Mouse (Mus musculus) liver, embryonic 14.5 days (tissue): ENCODE results near the gene Prdm16. TPM values are rescaled to one million over a fixed set of nuclear protein-coding genes. Genes with fewer than 3 reads are reported as not detected.

Experiments
- ATAC-seq: fragments of 200-750 bp; cut with Nextera tagmentation; 2 replicates; pipeline ENCODE4 v1.8.0; 2017; ENCODE audit warnings: moderate number of reproducible peaks, mild to moderate bottlenecking, moderate library complexity; ENCODE audit not compliant: insufficient read depth
- DNase-seq, 3 experiments: peaks; one replicate each; pipeline ENCODE4 v3.0.0-alpha.2; 2012 to 2013; ENCODE audit warnings: low read depth in 3 of 3, low spot score in 3 of 3
- H3K27ac ChIP-seq: fragments of 300-500 bp; sonication (generic); 2 replicates; pipeline ENCODE4 v1.5.1; 2014; ENCODE audit warnings: moderate library complexity, mild to moderate bottlenecking, control low read depth, inconsistent platforms
- H3K27me3 ChIP-seq: fragments of 300-500 bp; sonication (generic); 2 replicates; pipeline ENCODE4 v1.6.1; 2014; ENCODE audit warnings: mild to moderate bottlenecking, low read length, moderate library complexity; ENCODE audit not compliant: control insufficient read depth, insufficient read depth
- H3K36me3 ChIP-seq: fragments of 300-500 bp; sonication (generic); replicated peaks from 2 replicates; pipeline ENCODE4 v1.6.1; 2014; ENCODE audit warnings: low read depth; ENCODE audit not compliant: control insufficient read depth, insufficient read depth
- H3K4me1 ChIP-seq, 2 experiments: fragments of 200-500 bp in 1 of 2; fragments of 300-500 bp in 1 of 2; sonication (generic) in 1 of 2; replicated peaks; 2 replicates each; pipeline ENCODE4 v1.6.1; 2012 to 2014; ENCODE audit warnings: antibody characterized with exemption in 1 of 2, inconsistent platforms in 1 of 2, low read length in 1 of 2; ENCODE audit not compliant: control insufficient read depth in 2 of 2, insufficient read depth in 2 of 2
- H3K4me2 ChIP-seq: fragments of 300-500 bp; sonication (generic); 2 replicates; pipeline ENCODE4 v1.6.1; 2014; ENCODE audit warnings: low read depth, mild to moderate bottlenecking, control low read depth, moderate library complexity
- H3K4me3 ChIP-seq, 2 experiments: fragments of 200-500 bp in 1 of 2; fragments of 300-500 bp in 1 of 2; sonication (generic) in 1 of 2; 2 replicates each; pipeline ENCODE4 v1.5.1; 2012 to 2014; ENCODE audit warnings: low read depth in 2 of 2, low read length in 2 of 2, mild to moderate bottlenecking in 2 of 2, control low read depth in 1 of 2, inconsistent platforms in 1 of 2, moderate library complexity in 1 of 2; ENCODE audit not compliant: insufficient read depth in 1 of 2
- H3K9ac ChIP-seq: fragments of 300-500 bp; sonication (generic); replicated peaks from 2 replicates; pipeline ENCODE4 v1.6.1; 2014; ENCODE audit warnings: mild to moderate bottlenecking, control low read depth, moderate library complexity
- H3K9me3 ChIP-seq: fragments of 300-500 bp; sonication (generic); 2 replicates; pipeline ENCODE4 v1.6.1; 2016; ENCODE audit warnings: low read length, mixed read lengths; ENCODE audit not compliant: control insufficient read depth
- CTCF ChIP-seq: IDR thresholded peaks from 2 replicates; pipeline ENCODE4 v1.5.1; 2016; ENCODE audit warnings: antibody characterized with exemption, low read depth, control low read depth
- EP300 ChIP-seq: IDR thresholded peaks from 2 replicates; pipeline ENCODE4 v1.6.1; 2016; ENCODE audit warnings: antibody characterized with exemption, low read depth
- WGBS: fragments of 180-500 bp; shearing (Covaris S2); extraction: QIAGEN DNeasy Blood & Tissue Kit; methylation state at CpG from one replicate; pipeline ENCODE4 v1.1.7; 2014; ENCODE audit not compliant: insufficient replicate concordance; 5-methylcytosine and 5-hydroxymethylcytosine counted together
- polyA plus RNA-seq, 2 experiments: library from polyadenylated mRNA; depleted of rRNA in 1 of 2; stranded (reverse) in 1 of 2; unstranded in 1 of 2; fragments of >200 nt; fragmentation: Nextera tagmentation in 1 of 2; extraction: Ambion mirVana in 1 of 2; gene quantifications; 2 replicates each; pipeline versions ENCODE4 v1.2.1 to v1.2.3; 2012 to 2014

The Prdm16 gene
- polyA plus RNA-seq (2012; rRNA removed) (0.69 and 0.70 TPM in 2 replicates), polyA plus RNA-seq (2014; fragmentation: Nextera tagmentation; extraction: Ambion mirVana) (0.86 and 1.6 TPM in 2 replicates)

DNA sequence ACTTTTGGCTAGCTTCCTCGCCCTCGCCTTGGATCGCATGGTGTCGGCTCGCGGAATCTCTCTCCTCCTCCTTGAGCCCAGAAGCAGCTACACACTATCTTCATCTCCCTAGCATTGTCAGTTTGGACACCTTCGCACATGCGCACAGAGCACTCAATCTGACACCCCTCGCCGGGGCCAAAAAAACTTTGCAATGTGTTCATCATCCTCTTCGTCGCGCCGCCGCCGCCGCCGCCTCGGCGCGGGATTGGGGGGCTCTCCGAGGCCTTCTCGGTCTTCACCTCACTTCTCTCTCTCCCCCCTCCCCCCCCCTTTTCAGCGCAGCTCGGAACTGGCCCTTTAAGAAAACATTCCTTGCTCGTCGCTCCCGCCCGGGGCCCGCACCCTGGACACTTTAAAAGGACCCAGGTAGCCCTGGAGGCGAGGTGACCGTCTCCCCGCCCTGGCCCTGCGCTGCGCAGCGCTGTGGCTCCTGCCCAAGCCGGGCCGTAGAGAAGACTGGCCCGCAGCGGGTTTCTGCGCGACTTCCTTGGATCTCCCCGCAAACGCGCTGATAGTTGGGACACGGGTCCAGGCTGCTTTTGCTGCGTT is at the start of gene Prdm16:
Prdm16 (minus strand) TSS at position 153 of the 591 bp plus-strand sequence.
- H3K4me1 ChIP-seq = no peaks in the 10 kb centered on the region
- no peaks in the 10 kb centered on the region for H3K9me3 ChIP-seq
- WGBS = 1% methylated on average over 47 of the region's 47 CpGs
- no peak for TF ChIP-seq EP300
- TF ChIP-seq CTCF = no peak
- DNase-seq (peak in 1 of 3 experiments; percentile 22), ATAC-seq (peak; percentile 22; the same call in 1 of the 2 replicates)
- peaks cover 96% of the 10 kb centered on the region for H3K27me3 ChIP-seq
- no peak within 1 kb of the TSS for H3K27ac ChIP-seq
- H3K9ac ChIP-seq = peak within 1 kb of the TSS; percentile 2
- peak within 1 kb of the TSS; percentile 37 to 43 for H3K4me3 ChIP-seq
- peak within 1 kb of the TSS; percentile 61 for H3K4me2 ChIP-seq
- no peaks in the 10 kb centered on the region for H3K36me3 ChIP-seq

DNA sequence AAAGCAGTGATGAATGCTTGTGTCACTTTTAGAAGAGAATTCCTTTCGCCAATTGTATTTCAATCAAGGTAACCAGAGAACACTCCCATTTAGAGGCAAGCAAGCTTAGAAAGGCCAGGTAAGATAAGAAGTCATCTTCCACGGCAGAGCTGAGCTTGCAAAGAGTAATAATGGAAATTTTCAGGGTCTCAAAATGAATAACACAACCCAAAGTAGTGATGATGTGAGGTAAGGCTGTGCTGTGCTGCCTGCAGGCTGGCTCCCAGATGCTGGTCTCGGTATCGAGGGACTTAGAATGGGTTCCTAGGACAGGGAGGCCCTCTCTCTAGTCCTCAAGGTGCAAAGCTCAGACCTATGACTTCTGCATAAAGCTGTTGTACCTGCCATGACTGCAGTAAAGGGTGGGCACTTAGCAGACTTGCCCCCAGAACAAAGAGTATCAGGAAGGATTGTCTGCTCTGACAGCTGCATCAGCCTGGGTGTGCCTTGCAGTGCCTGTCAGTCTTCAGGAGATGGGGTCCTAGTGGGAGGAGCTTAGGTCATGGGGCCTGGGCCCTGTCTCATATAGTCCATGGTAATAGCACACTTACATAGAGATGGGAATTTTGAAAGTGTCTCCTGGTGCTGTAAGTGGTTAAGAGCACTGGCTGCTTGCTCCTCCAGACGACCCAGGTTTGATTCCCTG is 46.5 kb upstream of the Prdm16 start:
- no peak overlapping the region for H3K27ac ChIP-seq
- TF ChIP-seq CTCF (no peak), EP300 (no peak)
- WGBS = 47% methylated on average over 5 of the region's 5 CpGs
- H3K36me3 ChIP-seq = no peaks in the 10 kb centered on the region
- H3K4me1 ChIP-seq = no peaks in the 10 kb centered on the region
- no peaks in the 10 kb centered on the region for H3K27me3 ChIP-seq
- no peak for ATAC-seq
- H3K9me3 ChIP-seq = no peaks in the 10 kb centered on the region
- H3K9ac ChIP-seq = no peak overlapping the region
- no peak overlapping the region for H3K4me3 ChIP-seq
- DNase-seq = no peak
- no peak overlapping the region for H3K4me2 ChIP-seq

DNA sequence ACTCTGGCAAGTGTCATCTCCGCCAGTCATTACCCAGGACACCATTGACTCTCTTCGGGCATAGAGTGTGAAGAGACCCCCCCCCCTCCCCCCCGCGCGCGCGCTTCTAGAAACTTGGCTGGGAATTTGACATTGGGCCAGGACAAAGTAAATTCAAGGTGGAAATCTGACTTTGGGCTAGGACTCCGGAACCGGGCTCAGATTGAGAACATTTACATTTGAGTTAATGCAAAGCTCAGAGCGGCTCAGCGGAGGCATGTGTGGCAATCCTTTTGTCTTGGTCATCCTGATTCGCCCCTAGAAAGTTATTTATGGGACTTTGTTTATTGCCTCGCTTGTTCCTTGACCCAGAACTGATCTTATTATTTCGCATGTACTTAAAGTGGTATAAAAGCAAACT is 45.6 kb upstream of the Prdm16 start:
- Histone ChIP-seq H3K4me2 (no peak overlapping the region), H3K36me3 (no peaks in the 10 kb centered on the region), H3K4me1 (no peaks in the 10 kb centered on the region), H3K9ac (no peak overlapping the region), H3K27me3 (no peaks in the 10 kb centered on the region), H3K27ac (no peak overlapping the region), H3K9me3 (no peaks in the 10 kb centered on the region), H3K4me3 (no peak overlapping the region)
- 48% methylated on average over 14 of the region's 14 CpGs for WGBS
- no peak for TF ChIP-seq EP300
- no peak for DNase-seq
- ATAC-seq = no peak

DNA sequence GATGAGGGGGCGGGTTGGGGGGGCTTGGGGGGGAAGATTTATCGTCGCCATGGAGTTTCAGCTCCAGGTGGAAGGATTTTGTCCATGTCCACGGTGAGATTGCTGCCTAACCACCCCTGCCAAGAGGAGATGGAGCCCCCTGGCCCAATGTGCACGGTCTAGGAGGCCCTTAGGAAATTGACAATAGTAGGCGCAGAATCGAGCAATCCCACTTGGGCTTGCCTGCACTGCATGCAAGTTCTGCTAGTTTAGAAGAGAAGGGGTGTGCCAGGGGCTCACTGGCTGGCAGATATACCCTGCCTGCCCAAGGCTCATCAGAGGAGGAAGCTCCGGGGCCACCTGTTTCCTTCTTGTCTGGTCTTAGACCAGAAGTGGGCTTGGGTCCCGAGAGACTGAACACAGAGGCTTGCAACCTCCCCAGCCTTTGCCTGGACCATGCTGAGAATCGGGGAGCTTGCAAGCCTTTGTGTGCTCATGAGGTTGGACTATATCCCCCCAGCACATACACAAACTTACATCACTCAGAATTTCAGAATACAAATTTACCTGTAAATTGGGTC is 38.8 kb upstream of the Prdm16 start:
- DNase-seq = no peak
- no peak overlapping the region for H3K9ac ChIP-seq
- H3K27ac ChIP-seq = no peak overlapping the region
- H3K4me2 ChIP-seq = no peak overlapping the region
- no peaks in the 10 kb centered on the region for H3K36me3 ChIP-seq
- ATAC-seq = no peak
- H3K4me1 ChIP-seq = no peaks in the 10 kb centered on the region
- no peak for TF ChIP-seq EP300
- no peak for TF ChIP-seq CTCF
- no peak overlapping the region for H3K4me3 ChIP-seq
- no peaks in the 10 kb centered on the region for H3K27me3 ChIP-seq
- WGBS = 45% methylated on average over 10 of the region's 10 CpGs
- H3K9me3 ChIP-seq = no peaks in the 10 kb centered on the region

DNA sequence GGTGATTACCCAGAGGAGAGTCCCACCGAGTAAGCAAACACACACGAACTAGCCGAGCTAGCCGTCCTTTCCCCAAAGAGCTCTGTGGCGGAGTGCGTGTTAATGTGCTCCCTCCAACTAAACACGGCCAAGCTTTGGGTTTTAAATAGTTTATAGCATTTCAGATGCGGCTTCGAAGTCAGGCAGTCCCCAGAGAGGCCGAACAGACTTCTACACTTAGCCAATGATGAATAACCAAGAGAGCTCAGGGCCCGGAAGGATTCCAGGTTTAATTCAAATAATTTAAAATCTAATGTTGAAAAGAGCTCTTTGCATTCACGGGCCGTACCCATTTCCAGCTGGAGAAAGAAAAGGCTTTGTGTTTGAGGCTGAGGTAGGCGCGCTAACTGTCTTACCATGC is 38.3 kb upstream of the Prdm16 start:
- TF ChIP-seq EP300 = no peak
- ATAC-seq = no peak
- no peak for DNase-seq
- Histone ChIP-seq H3K9ac (no peak overlapping the region), H3K27ac (no peak overlapping the region), H3K9me3 (no peaks in the 10 kb centered on the region), H3K4me3 (no peak overlapping the region), H3K4me2 (no peak overlapping the region), H3K36me3 (no peaks in the 10 kb centered on the region), H3K4me1 (no peaks in the 10 kb centered on the region), H3K27me3 (no peaks in the 10 kb centered on the region)
- 44% methylated on average over 15 of the region's 15 CpGs for WGBS
